Mouse (Mus musculus): ENCODE data around the gene Dusp19. TPM values are rescaled to one million over a fixed set of nuclear protein-coding genes. Genes with fewer than 3 reads are reported as not detected.

Gene Dusp19
- 17.0 and 17.7 TPM in 2 replicates for polyA plus RNA-seq (2015; fragmentation: Nextera tagmentation; extraction: Ambion mirVana)

GRCm38 (mm10) chr2:80616854-80617737 is at the start of gene Dusp19, which contains the start of gene Nup35:
Dusp19 (plus strand) TSS chr2:80617045.
Nup35 (plus strand) TSS chr2:80617236.
- Histone ChIP-seq H3K4me1 (0 out of 2 replicates have a peak, but pooled peaks cover 5% of the 10 kb centered on the region), H3K36me3 (peaks cover 6% of the 10 kb centered on the region; the same call in 1 of the 2 replicates), H3K9me3 (replicated peaks) (no peaks in the 10 kb centered on the region), H3K27ac (replicated peaks) (peak within 1 kb of the TSS; percentile 69), H3K27me3 (no peaks in the 10 kb centered on the region), H3K4me2 (replicated peaks) (peak within 1 kb of the TSS; percentile 56), H3K4me3 (replicated peaks) (peak within 1 kb of the TSS; percentile 63), H3K9ac (peak within 1 kb of the TSS; percentile 55)
- WGBS = under 1% methylated on average over 21 of the region's 21 CpGs
- peak; percentile 97 for ATAC-seq (ENCODE audit: insufficient number of reproducible peaks, low FRiP score, low TSS enrichment, low read depth)

DNA sequence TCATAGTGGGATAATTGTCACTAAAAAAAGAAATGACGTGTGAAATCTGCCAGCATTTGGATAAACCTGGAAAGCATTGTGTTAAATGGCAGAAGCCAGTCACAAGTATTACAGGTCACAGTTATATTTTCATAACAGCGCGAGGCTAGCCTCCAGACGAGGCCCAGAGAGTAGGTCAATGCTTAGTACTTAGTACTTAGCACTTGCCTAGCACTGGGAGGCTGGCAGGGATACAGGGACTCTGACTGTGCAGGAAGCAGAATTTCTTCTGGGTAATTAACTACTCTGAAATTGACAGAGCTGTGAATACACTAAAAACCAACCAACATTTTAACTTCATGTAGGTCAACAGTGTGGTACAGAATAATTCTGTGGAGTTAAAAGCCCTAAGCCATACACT is 49.4 kb upstream of the Dusp19 start:
- Histone ChIP-seq H3K36me3 (no peaks in the 10 kb centered on the region), H3K9me3 (replicated peaks) (no peaks in the 10 kb centered on the region), H3K4me3 (replicated peaks) (no peak overlapping the region), H3K27ac (replicated peaks) (no peak overlapping the region), H3K4me2 (replicated peaks) (no peak overlapping the region), H3K27me3 (no peaks in the 10 kb centered on the region), H3K9ac (no peak overlapping the region), H3K4me1 (0 out of 2 replicates have a peak, but pooled peaks cover 3% of the 10 kb centered on the region)
- no peak for ATAC-seq (ENCODE audit: insufficient number of reproducible peaks, low FRiP score, low TSS enrichment, low read depth)
- WGBS = 87% methylated on average over 4 of the region's 4 CpGs

GRCm38 (mm10) chr2:80570656-80571055 is 46.2 kb upstream of the Dusp19 start:
- no peak for ATAC-seq (ENCODE audit: insufficient number of reproducible peaks, low FRiP score, low TSS enrichment, low read depth)

DNA sequence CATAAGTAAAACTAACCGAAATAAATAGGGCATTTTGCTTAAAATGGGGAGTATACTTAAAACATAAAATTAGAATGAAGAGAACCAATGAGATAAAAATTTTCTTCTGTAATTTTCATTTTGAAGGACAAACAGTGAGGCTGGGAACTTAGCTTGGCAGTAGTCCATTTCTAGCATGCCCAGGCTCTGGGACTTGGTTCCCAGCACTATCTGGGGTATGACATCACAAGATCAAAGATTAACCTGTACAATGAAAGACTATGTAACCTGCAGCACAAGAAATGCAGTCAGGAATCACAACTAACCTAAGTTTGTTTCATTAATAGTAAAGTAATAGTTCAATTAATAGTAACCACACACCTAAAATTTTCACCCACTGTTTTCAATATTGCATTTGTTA is 39.6 kb upstream of the Dusp19 start:
- H3K36me3 ChIP-seq = no peaks in the 10 kb centered on the region
- no peaks in the 10 kb centered on the region for H3K9me3 ChIP-seq (replicated peaks)
- H3K4me2 ChIP-seq (replicated peaks) = no peak overlapping the region
- H3K4me1 ChIP-seq = peaks cover 12% of the 10 kb centered on the region
- H3K9ac ChIP-seq = no peak overlapping the region
- 90% methylated on average over 1 of the region's 1 CpGs for WGBS
- no peak overlapping the region for H3K27ac ChIP-seq (replicated peaks)
- no peak overlapping the region for H3K4me3 ChIP-seq (replicated peaks)
- H3K27me3 ChIP-seq = no peaks in the 10 kb centered on the region
- no peak for ATAC-seq (ENCODE audit: insufficient number of reproducible peaks, low FRiP score, low TSS enrichment, low read depth)

More at GRCm38 (mm10) chr2:80570656-80571055, 46.2 kb upstream of the Dusp19 start:
- H3K9me3 ChIP-seq (replicated peaks) = no peaks in the 10 kb centered on the region
- no peak overlapping the region for H3K27ac ChIP-seq (replicated peaks)
- H3K4me3 ChIP-seq (replicated peaks) = no peak overlapping the region
- no peaks in the 10 kb centered on the region for H3K36me3 ChIP-seq
- H3K9ac ChIP-seq = no peak overlapping the region
- 0 out of 2 replicates have a peak, but pooled peaks cover 3% of the 10 kb centered on the region for H3K4me1 ChIP-seq
- no peak overlapping the region for H3K4me2 ChIP-seq (replicated peaks)
- H3K27me3 ChIP-seq = no peaks in the 10 kb centered on the region
- WGBS = 54% methylated on average over 4 of the region's 4 CpGs

- 16% methylated on average over 6 of the region's 6 CpGs for WGBS
- no peak overlapping the region for H3K27ac ChIP-seq (replicated peaks)
- no peaks in the 10 kb centered on the region for H3K36me3 ChIP-seq
- H3K9me3 ChIP-seq (replicated peaks) = no peaks in the 10 kb centered on the region
- ATAC-seq (ENCODE audit: insufficient number of reproducible peaks, low FRiP score, low TSS enrichment, low read depth) = no peak
- no peaks in the 10 kb centered on the region for H3K27me3 ChIP-seq
- peak overlapping the region; percentile 87 for H3K4me3 ChIP-seq (replicated peaks)
- no peak overlapping the region for H3K9ac ChIP-seq
- peaks cover 12% of the 10 kb centered on the region for H3K4me1 ChIP-seq
- peak overlapping the region; percentile 63 for H3K4me2 ChIP-seq (replicated peaks)
These were observed 37.5 kb upstream of the Dusp19 start for GRCm38 (mm10) chr2:80579253-80579891.

- H3K4me3 ChIP-seq (replicated peaks) = peak overlapping the region; percentile 87
- ATAC-seq (ENCODE audit: insufficient number of reproducible peaks, low FRiP score, low TSS enrichment, low read depth) = peak; percentile 75
- H3K4me2 ChIP-seq (replicated peaks) = peak overlapping the region; percentile 63
- peak overlapping the region; percentile 98 for H3K27ac ChIP-seq (replicated peaks)
- no peaks in the 10 kb centered on the region for H3K36me3 ChIP-seq
- H3K4me1 ChIP-seq = peaks cover 12% of the 10 kb centered on the region
- no peaks in the 10 kb centered on the region for H3K27me3 ChIP-seq
- under 1% methylated on average over 60 of the region's 65 CpGs for WGBS
- H3K9me3 ChIP-seq (replicated peaks) = no peaks in the 10 kb centered on the region
- peak overlapping the region; percentile 91 for H3K9ac ChIP-seq
These were observed 36.4 kb upstream of the Dusp19 start for GRCm38 (mm10) chr2:80580311-80580961.

DNA sequence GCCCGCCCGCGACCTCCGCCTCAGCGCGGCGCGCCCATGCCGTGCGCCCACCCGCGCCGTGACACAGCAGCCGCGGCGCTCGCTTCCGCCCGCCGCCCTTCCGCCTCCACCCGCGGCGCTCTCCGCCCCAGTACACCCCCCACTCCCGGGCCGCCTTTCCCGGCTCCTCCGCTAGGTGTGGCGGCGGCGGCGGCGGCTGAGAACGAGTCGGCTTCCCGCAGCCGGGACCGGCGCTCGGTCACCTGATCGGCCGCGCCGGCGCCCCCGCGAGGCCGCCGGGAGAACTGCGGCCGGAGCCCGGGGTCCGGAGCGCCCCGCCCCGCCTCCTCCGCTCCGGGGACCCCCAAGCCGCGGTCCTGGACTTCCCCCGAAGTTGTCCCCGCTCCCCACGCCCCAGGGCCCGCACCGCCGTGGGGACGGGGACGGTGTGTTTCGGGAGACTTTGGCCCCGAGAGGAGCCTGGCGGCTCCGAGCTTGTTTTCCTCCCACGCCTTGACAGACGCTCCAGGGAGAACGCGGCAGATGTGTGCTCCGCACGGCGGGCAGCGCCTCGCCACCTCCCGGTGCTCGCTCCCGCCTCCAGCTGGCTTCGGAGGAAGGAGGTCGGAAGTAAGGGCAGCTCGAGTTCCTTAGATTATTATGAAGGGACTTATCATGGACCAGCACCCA is 35.7 kb upstream of the Dusp19 start, which contains the start of gene Nckap1:
Gene Nckap1 (minus strand): TSS at position 338 of the 669 bp plus-strand sequence.
- Histone ChIP-seq H3K27me3 (no peaks in the 10 kb centered on the region), H3K9me3 (replicated peaks) (no peaks in the 10 kb centered on the region), H3K36me3 (no peaks in the 10 kb centered on the region), H3K4me1 (peaks cover 12% of the 10 kb centered on the region), H3K4me2 (replicated peaks) (peak within 1 kb of the TSS; percentile 63), H3K9ac (peak within 1 kb of the TSS; percentile 91), H3K27ac (replicated peaks) (peak within 1 kb of the TSS; percentile 98), H3K4me3 (replicated peaks) (peak within 1 kb of the TSS; percentile 87)
- ATAC-seq (ENCODE audit: insufficient number of reproducible peaks, low FRiP score, low TSS enrichment, low read depth) = peak; percentile 93
- whole genome bisulfite sequencing = under 1% methylated on average over 80 of the region's 88 CpGs

DNA sequence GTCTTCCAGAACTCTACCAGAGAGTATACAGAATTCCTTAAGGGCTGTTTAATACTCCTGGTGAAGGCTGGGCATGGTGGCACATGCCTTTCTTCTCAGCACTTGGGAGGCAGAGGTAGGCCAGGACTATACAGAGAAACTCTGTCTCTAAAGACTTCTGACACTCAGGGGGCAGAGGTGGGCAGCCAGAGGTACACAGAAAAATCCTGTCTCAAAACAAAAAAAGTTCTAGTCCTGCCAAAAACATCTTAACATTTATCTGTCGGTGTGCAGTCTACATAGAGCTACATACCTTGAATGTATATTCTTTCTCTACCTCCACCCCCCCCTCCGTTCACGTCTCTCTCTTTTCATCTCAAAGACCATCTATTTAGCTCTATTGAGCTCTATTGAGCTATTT is 34.5 kb upstream of the Dusp19 start:
- 85% methylated on average over 3 of the region's 3 CpGs for WGBS
- no peaks in the 10 kb centered on the region for H3K27me3 ChIP-seq
- H3K4me2 ChIP-seq (replicated peaks) = no peak overlapping the region
- H3K36me3 ChIP-seq = no peaks in the 10 kb centered on the region
- H3K4me3 ChIP-seq (replicated peaks) = no peak overlapping the region
- no peak overlapping the region for H3K9ac ChIP-seq
- H3K9me3 ChIP-seq (replicated peaks) = no peaks in the 10 kb centered on the region
- no peak for ATAC-seq (ENCODE audit: insufficient number of reproducible peaks, low FRiP score, low TSS enrichment, low read depth)
- H3K4me1 ChIP-seq = peaks cover 12% of the 10 kb centered on the region
- H3K27ac ChIP-seq (replicated peaks) = no peak overlapping the region

GRCm38 (mm10) chr2:80594215-80594918 is 22.5 kb upstream of the Dusp19 start:
- Histone ChIP-seq H3K36me3 (no peaks in the 10 kb centered on the region), H3K9ac (no peak overlapping the region), H3K9me3 (replicated peaks) (no peaks in the 10 kb centered on the region), H3K4me1 (no peaks in the 10 kb centered on the region; the same call in 1 of the 2 replicates), H3K4me2 (replicated peaks) (no peak overlapping the region), H3K27ac (replicated peaks) (no peak overlapping the region), H3K27me3 (no peaks in the 10 kb centered on the region), H3K4me3 (replicated peaks) (no peak overlapping the region)
- no peak for ATAC-seq (ENCODE audit: insufficient number of reproducible peaks, low FRiP score, low TSS enrichment, low read depth)
- WGBS = 68% methylated on average over 4 of the region's 4 CpGs

GRCm38 (mm10) chr2:80596960-80597359 is 19.9 kb upstream of the Dusp19 start:
- no peak overlapping the region for H3K4me3 ChIP-seq (replicated peaks)
- H3K9me3 ChIP-seq (replicated peaks) = no peaks in the 10 kb centered on the region
- H3K36me3 ChIP-seq = no peaks in the 10 kb centered on the region
- ATAC-seq (ENCODE audit: insufficient number of reproducible peaks, low FRiP score, low TSS enrichment, low read depth) = no peak
- no peaks in the 10 kb centered on the region for H3K27me3 ChIP-seq
- H3K4me2 ChIP-seq (replicated peaks) = no peak overlapping the region
- no peaks in the 10 kb centered on the region; the same call in 1 of the 2 replicates for H3K4me1 ChIP-seq
- H3K27ac ChIP-seq (replicated peaks) = no peak overlapping the region
- 64% methylated on average over 5 of the region's 5 CpGs for WGBS
- H3K9ac ChIP-seq = no peak overlapping the region
